ENCODE assay signal across 12 mouse cellular contexts in genomic region chr9:60768393-60768792, GRCm38 (mm10). TPM values are rescaled to one million over a fixed set of nuclear protein-coding genes. Genes with fewer than 3 reads are reported as not detected.
DNase-seq lines count a peak whose midpoint lies in the region; ATAC-seq and TF ChIP-seq lines count a peak whose summit lies in the region.
"Had no signal": no experiment of that assay in that cellular context is flagged by ENCODE, and none has a peak within 500 bp of the region (broad histone marks: within the 10 kb centered on the region; RNA-seq: fewer than 3 reads in every experiment).

No protein-coding gene starts in this region.

- no peak for ATAC-seq in heart, embryonic 15.5 days (replicated peaks; ENCODE audit: insufficient number of reproducible peaks, insufficient read depth, low FRiP score, low read depth)
- ATAC-seq: Patski had no signal

- H3K27me3 ChIP-seq in heart, embryonic 15.5 days, result no peaks in the 10 kb centered on the region
- H3K27me3 ChIP-seq: Patski had no signal

- intact Hi-C loops in gastrocnemius, postnatal 14 days (cut with DNase I; ENCODE audit: low total_unique reads), result no loop called here
- intact Hi-C loops in left cerebral cortex, adult 2 months (cut with DNase I), result no loop called here
- intact Hi-C loops in left cerebral cortex, postnatal 36 days (cut with DNase I), result no loop called here

- peaks cover 18% of the 10 kb centered on the region for H3K4me1 ChIP-seq in heart, embryonic 15.5 days (replicated peaks)

- H3K36me3 ChIP-seq in heart, embryonic 15.5 days, result no peaks in the 10 kb centered on the region

- DNase-seq in gastrocnemius, postnatal 14 days, result peak; percentile 13
- DNase-seq in gastrocnemius, adult 18-20 months (ENCODE audit: low spot score), result no peak
- no peak for DNase-seq in left cerebral cortex, adult 2 months (ENCODE audit: extremely low spot score in 1 of 2, low spot score in 2 of 2)
- DNase-seq in left cerebral cortex, postnatal 36 days (ENCODE audit: low spot score in 2 of 2), result no peak
- DNase-seq in adipocyte (ENCODE audit: low spot score), result peak; percentile 44
- DNase-seq in layer of hippocampus, adult 9-11 months, result no peak
- no peak for DNase-seq in adrenal gland, adult (ENCODE audit: inconsistent age in 2 of 2, low spot score in 1 of 2)
- DNase-seq: adrenal gland, postnatal 25 days; cerebellum, postnatal 25 days had no signal

- H3K4me2 ChIP-seq in heart, embryonic 15.5 days, result peak overlapping the region; percentile 23; the same call in 1 of the 2 replicates

- H3K4me3 ChIP-seq in left cerebral cortex, adult 2 months, result no peak overlapping the region
- no peak overlapping the region for H3K4me3 ChIP-seq in heart, embryonic 15.5 days

- WGBS in heart, embryonic 15.5 days, result 56% methylated on average over 9 of the region's 9 CpGs

- H3K9me3 ChIP-seq in heart, embryonic 15.5 days (replicated peaks), result no peaks in the 10 kb centered on the region

- H3K27ac ChIP-seq in left cerebral cortex, adult 2 months, result 0 out of 2 replicates have a peak overlapping the region, but pooled peaks have one; percentile 13
- peak overlapping the region; percentile 49 for H3K27ac ChIP-seq in heart, embryonic 15.5 days

- no peak overlapping the region for H3K9ac ChIP-seq in heart, embryonic 15.5 days

- no peak for TF ChIP-seq CTCF in left cerebral cortex, adult 2 months (IDR thresholded peaks at IDR 0.05)

RNA-seq across cellular contexts. Expression of gene Uaca, which starts 25.9 kb away (rescaled TPM):
- total RNA-seq in gastrocnemius, postnatal 14 days (2021), result 10 to 100 TPM; 70.3 to 78.1 TPM
- total RNA-seq in gastrocnemius, adult 18-20 months (2021), result 100 to 1,000 TPM; 137 to 171 TPM
- total RNA-seq in left cerebral cortex, adult 2 months (2021), result 1 to 10 TPM; 8.6 to 8.9 TPM
- total RNA-seq in left cerebral cortex, postnatal 36 days (2021), result 1 to 10 TPM; 7.8 to 9.9 TPM
- 26.0 and 28.8 TPM in 2 replicates for polyA plus RNA-seq in heart, embryonic 15.5 days (2015; fragmentation: Nextera tagmentation; extraction: Ambion mirVana)

RNA-seq across cellular contexts. Expression of gene Larp6, which starts 55.6 kb away (rescaled TPM):
- total RNA-seq in gastrocnemius, postnatal 14 days (2021), result 1 to 10 TPM; 1.6 TPM
- total RNA-seq in gastrocnemius, adult 18-20 months (2021), result 1 to 10 TPM; 1.1 to 1.2 TPM
- 10 to 100 TPM; 37.8 to 39.0 TPM for total RNA-seq in left cerebral cortex, adult 2 months (2021)
- 10 to 100 TPM; 39.2 to 41.5 TPM for total RNA-seq in left cerebral cortex, postnatal 36 days (2021)
- polyA plus RNA-seq in heart, embryonic 15.5 days (2015; fragmentation: Nextera tagmentation; extraction: Ambion mirVana), result 0.79 and 1.3 TPM in 2 replicates
- total RNA-seq: megakaryocyte progenitor cell, adult 5-6 weeks had no signal
- polyA plus RNA-seq: Patski had no signal

Comparison
In these comparisons a context has a peak if more than half of its experiments do, and no peak if none do; other contexts are left out.
1. DNase-seq: peak in gastrocnemius, postnatal 14 days (single experiment) and adipocyte (single experiment); none in gastrocnemius, adult 18-20 months (single experiment), left cerebral cortex, adult 2 months (0 of 2), left cerebral cortex, postnatal 36 days (0 of 2), layer of hippocampus, adult 9-11 months (single experiment) and adrenal gland, adult (0 of 2).
2. RNA of gene Uaca, which starts 25.9 kb away (total RNA-seq): 137 to 171 TPM in gastrocnemius, adult 18-20 months and 70.3 to 78.1 TPM in gastrocnemius, postnatal 14 days; 7.8 to 9.9 TPM in left cerebral cortex, postnatal 36 days and 8.6 to 8.9 TPM in left cerebral cortex, adult 2 months; every median in the first group is over 4 times any median in the second.
3. RNA of gene Larp6, which starts 55.6 kb away (total RNA-seq): 39.2 to 41.5 TPM in left cerebral cortex, postnatal 36 days and 37.8 to 39.0 TPM in left cerebral cortex, adult 2 months; 1.6 TPM in gastrocnemius, postnatal 14 days and 1.1 to 1.2 TPM in gastrocnemius, adult 18-20 months; every median in the first group is over 10 times any median in the second.